Mouse (Mus musculus): Measurements from ENCODE around the gene Pqlc3.
A peak's percentile ranks its signal among the peaks of the same experiment; 100 is the strongest.

GRCm38 (mm10) chr12:17035128-17035527 is 34.9 kb upstream of the Pqlc3 start:
- TF ChIP-seq CTCF (IDR thresholded peaks at IDR 0.05; ENCODE audit: low read depth, low read length) (peak; percentile 45), GATA2 (IDR thresholded peaks at IDR 0.05; ENCODE audit: borderline replicate concordance, low read depth, low read length) (no peak), GATA1 (IDR thresholded peaks at IDR 0.05; ENCODE audit: borderline replicate concordance, low read length) (no peak), TAL1 (conservative IDR thresholded peaks at IDR 0.05; ENCODE audit: low read depth, low read length) (no peak)
